Mouse (Mus musculus) heart, embryonic 15.5 days (tissue): Measurements from ENCODE around the gene Ubfd1. TPM values are rescaled to one million over a fixed set of nuclear protein-coding genes. Genes with fewer than 3 reads are reported as not detected.

Experiments
- polyA plus RNA-seq: library from polyadenylated mRNA; unstranded; fragments of >200 nt; fragmentation: Nextera tagmentation; extraction: Ambion mirVana; gene quantifications from 2 replicates; pipeline ENCODE4 v1.2.1, GENCODE M21; 2015

The Ubfd1 gene
- polyA plus RNA-seq, 1 experiment from 2014 or later = 40.2 TPM

Other genes with a start within 250 kb of the Ubfd1 start
- gene Scnn1b, start 202.1 kb upstream of the Ubfd1 start, polyA plus RNA-seq = 0.28 and 0.86 TPM in 2 replicates
- 16.0 and 19.6 TPM in 2 replicates for gene Cog7, start 85.5 kb upstream of the Ubfd1 start, polyA plus RNA-seq
- gene Gga2, start 46.0 kb upstream of the Ubfd1 start, polyA plus RNA-seq = 80.0 and 87.6 TPM in 2 replicates
- 35.5 and 39.5 TPM in 2 replicates for gene Ears2, start 88 bp downstream of the Ubfd1 start, polyA plus RNA-seq
- 1,227 and 1,553 TPM in 2 replicates for gene Ndufab1, start 34.7 kb downstream of the Ubfd1 start, polyA plus RNA-seq
- 7.5 and 9.7 TPM in 2 replicates for gene Palb2, start 65.8 kb downstream of the Ubfd1 start, polyA plus RNA-seq
- gene Dctn5, start 65.9 kb downstream of the Ubfd1 start, polyA plus RNA-seq = 64.9 and 78.5 TPM in 2 replicates
- 74.9 and 93.3 TPM in 2 replicates for gene Plk1, start 92.3 kb downstream of the Ubfd1 start, polyA plus RNA-seq
- gene Ern2, start 119.0 kb downstream of the Ubfd1 start, polyA plus RNA-seq = 0.06 and 0.24 TPM in 2 replicates
- 0.49 and 0.65 TPM in 2 replicates for gene Chp2, start 152.3 kb downstream of the Ubfd1 start, polyA plus RNA-seq
- gene Prkcb, start 221.6 kb downstream of the Ubfd1 start, polyA plus RNA-seq = 3.3 and 8.4 TPM in 2 replicates